Mouse (Mus musculus) liver, embryonic 14.5 days (tissue): ENCODE measurements around the gene Phf13.

Source experiments
- CTCF ChIP-seq: IDR thresholded peaks from 2 replicates; pipeline ENCODE4 v1.5.1; 2016; ENCODE audit warnings: antibody characterized with exemption, low read depth, control low read depth
- EP300 ChIP-seq: IDR thresholded peaks from 2 replicates; pipeline ENCODE4 v1.6.1; 2016; ENCODE audit warnings: antibody characterized with exemption, low read depth

GRCm38 (mm10) chr4:151977748-151978147 is 18.3 kb downstream of the Phf13 start:
- TF ChIP-seq CTCF (peak; percentile 95), EP300 (no peak)
